Mouse (Mus musculus) neural tube, embryonic 14.5 days (tissue): Measurements from ENCODE around the gene Ccdc151. TPM values are rescaled to one million over a fixed set of nuclear protein-coding genes. Genes with fewer than 3 reads are reported as not detected.
A peak's percentile ranks its signal among the peaks of the same experiment; 100 is the strongest.

Experiments
- ATAC-seq: fragments of 200-750 bp; cut with Nextera tagmentation; 2 replicates; pipeline ENCODE4 v1.8.0; 2017; ENCODE audit warnings: low read depth, mild to moderate bottlenecking, moderate TSS enrichment, moderate library complexity
- H3K27ac ChIP-seq: fragments of 300-500 bp; sonication (generic); 2 replicates; pipeline ENCODE4 v1.5.1; 2014; ENCODE audit warnings: low read depth, mild to moderate bottlenecking, control low read depth, low read length, moderate library complexity, mixed read lengths
- H3K27me3 ChIP-seq: fragments of 300-500 bp; sonication (generic); 2 replicates; pipeline ENCODE4 v1.6.1; 2014; ENCODE audit warnings: low read length; ENCODE audit not compliant: control insufficient read depth, insufficient read depth
- H3K36me3 ChIP-seq: fragments of 300-500 bp; sonication (generic); 2 replicates; pipeline ENCODE4 v1.6.1; 2014; ENCODE audit warnings: low read length, mixed read lengths; ENCODE audit not compliant: control insufficient read depth, insufficient read depth
- H3K4me1 ChIP-seq: fragments of 300-500 bp; sonication (generic); 2 replicates; pipeline ENCODE4 v1.6.1; 2014; ENCODE audit warnings: low read length; ENCODE audit not compliant: control insufficient read depth, insufficient read depth
- H3K4me2 ChIP-seq: fragments of 300-500 bp; sonication (generic); 2 replicates; pipeline ENCODE4 v1.6.1; 2014; ENCODE audit warnings: mild to moderate bottlenecking, low read depth, low read length, control low read depth
- H3K4me3 ChIP-seq: fragments of 300-500 bp; sonication (generic); 2 replicates; pipeline ENCODE4 v1.5.1; 2014; ENCODE audit warnings: low read depth, low read length, control low read depth, mixed read lengths
- H3K9ac ChIP-seq: fragments of 300-500 bp; sonication (generic); replicated peaks from 2 replicates; pipeline ENCODE4 v1.6.1; 2014; ENCODE audit warnings: low read depth, mild to moderate bottlenecking, control low read depth, low read length, mixed read lengths
- H3K9me3 ChIP-seq: fragments of 300-500 bp; sonication (generic); 2 replicates; pipeline ENCODE4 v1.6.1; 2016; ENCODE audit warnings: low read length; ENCODE audit not compliant: control insufficient read depth
- WGBS: fragments of 180-500 bp; shearing (Covaris S2); extraction: QIAGEN DNeasy Blood & Tissue Kit; methylation state at CpG from one replicate; pipeline ENCODE4 v1.1.7; 2014; 5-methylcytosine and 5-hydroxymethylcytosine counted together
- polyA plus RNA-seq: library from polyadenylated mRNA; unstranded; fragments of >200 nt; fragmentation: Nextera tagmentation; extraction: Ambion mirVana; gene quantifications from 2 replicates; pipeline ENCODE4 v1.2.1, GENCODE M21; 2014

Ccdc151 gene
- polyA plus RNA-seq, 1 experiment from 2014 or later: 5.4 TPM

DNA sequence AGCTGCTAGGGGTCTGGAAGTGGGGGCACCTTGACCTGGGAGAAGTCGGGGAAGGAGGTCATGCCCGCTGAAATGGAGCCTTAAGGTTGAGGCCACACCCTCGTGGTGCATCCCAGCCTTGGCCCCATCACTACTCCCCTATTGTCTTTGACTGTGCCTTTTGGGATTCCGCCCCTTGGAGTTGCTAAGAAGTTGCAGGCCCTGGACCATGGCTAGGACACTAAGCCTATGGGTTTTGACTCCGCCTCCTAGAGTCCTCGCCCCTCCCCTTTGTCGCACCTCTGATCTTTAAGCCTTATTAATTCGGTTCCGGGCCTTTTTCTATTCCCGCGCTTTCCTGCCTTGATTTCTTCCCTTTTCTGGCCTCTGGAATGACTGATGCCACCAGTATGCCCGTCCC is 58.8 kb downstream of the Ccdc151 start:
- Histone ChIP-seq H3K36me3 (peaks cover 11% of the 10 kb centered on the region; the same call in 1 of the 2 replicates), H3K4me3 (no peak overlapping the region), H3K4me2 (no peak overlapping the region), H3K4me1 (no peaks in the 10 kb centered on the region), H3K9ac (no peak overlapping the region), H3K27me3 (no peaks in the 10 kb centered on the region), H3K9me3 (no peaks in the 10 kb centered on the region), H3K27ac (no peak overlapping the region)
- 51% methylated on average over 12 of the region's 12 CpGs for WGBS
- 0 out of 2 replicates have a peak, but pooled peaks have one; percentile 22 for ATAC-seq

DNA sequence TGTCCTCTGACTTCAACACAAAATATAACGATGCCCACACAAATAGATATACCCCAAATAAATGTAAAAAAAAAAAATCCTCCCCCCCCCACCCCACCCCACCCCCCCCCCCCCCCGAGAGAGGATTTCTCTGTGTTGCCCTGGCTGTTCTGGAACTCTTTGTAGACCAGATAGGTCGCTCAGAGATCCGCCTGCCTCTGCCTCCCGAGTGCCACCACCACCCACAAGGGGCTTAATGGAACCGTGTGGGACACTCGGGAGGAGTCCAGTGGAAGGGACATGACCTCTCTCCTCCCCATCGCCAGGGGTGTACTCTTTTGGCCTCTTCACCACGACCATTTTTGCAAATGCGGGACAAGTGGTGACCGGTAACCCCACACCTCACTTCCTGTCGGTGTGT is 59.4 kb downstream of the Ccdc151 start:
- no peak overlapping the region for H3K4me2 ChIP-seq
- H3K27ac ChIP-seq: no peak overlapping the region
- no peak overlapping the region for H3K4me3 ChIP-seq
- WGBS: 79% methylated on average over 12 of the region's 12 CpGs
- no peak overlapping the region for H3K9ac ChIP-seq
- peaks cover 6% of the 10 kb centered on the region for H3K4me1 ChIP-seq
- ATAC-seq: no peak
- H3K9me3 ChIP-seq: no peaks in the 10 kb centered on the region
- no peaks in the 10 kb centered on the region for H3K27me3 ChIP-seq
- peaks cover 11% of the 10 kb centered on the region; the same call in 1 of the 2 replicates for H3K36me3 ChIP-seq

Other genes with a start within 250 kb of the Ccdc151 start
- gene Spc24, start 242.3 kb downstream of the Ccdc151 start, polyA plus RNA-seq: 11.2 and 12.5 TPM in 2 replicates
- 1.3 and 2.4 TPM in 2 replicates for gene Kank2, start 203.9 kb downstream of the Ccdc151 start, polyA plus RNA-seq
- gene Angptl8, start 167.1 kb downstream of the Ccdc151 start, polyA plus RNA-seq: 0.24 and 0.53 TPM in 2 replicates
- 8.2 and 13.8 TPM in 2 replicates for gene Dock6, start 150.0 kb downstream of the Ccdc151 start, polyA plus RNA-seq
- gene Rab3d, start 84.4 kb downstream of the Ccdc151 start, polyA plus RNA-seq: 12.0 and 21.4 TPM in 2 replicates
- gene Ccdc159, start 75.2 kb downstream of the Ccdc151 start, polyA plus RNA-seq: 7.0 and 8.1 TPM in 2 replicates
- gene Tmem205, start 75.1 kb downstream of the Ccdc151 start, polyA plus RNA-seq: 48.6 and 49.6 TPM in 2 replicates
- 83.5 and 89.6 TPM in 2 replicates for gene Plppr2, start 65.6 kb downstream of the Ccdc151 start, polyA plus RNA-seq
- gene Swsap1, start 46.9 kb downstream of the Ccdc151 start, polyA plus RNA-seq: 10.1 and 21.3 TPM in 2 replicates
- 0.67 and 2.0 TPM in 2 replicates for gene Epor, start 39.1 kb downstream of the Ccdc151 start, polyA plus RNA-seq
- gene Rgl3, start 13.2 kb downstream of the Ccdc151 start, polyA plus RNA-seq: 1.8 TPM in 2 replicates
- gene Prkcsh, start 172 bp upstream of the Ccdc151 start, polyA plus RNA-seq: 74.1 and 77.5 TPM in 2 replicates
- gene Elavl3, start 49.4 kb upstream of the Ccdc151 start, polyA plus RNA-seq: 132 and 146 TPM in 2 replicates
- gene Gm49318, start 68.6 kb upstream of the Ccdc151 start, polyA plus RNA-seq: not detected in 2 replicates
- gene Zfp653, start 68.7 kb upstream of the Ccdc151 start, polyA plus RNA-seq: 13.5 and 14.2 TPM in 2 replicates
- 56.8 and 64.2 TPM in 2 replicates for gene Ecsit, start 82.8 kb upstream of the Ccdc151 start, polyA plus RNA-seq
- gene Cnn1, start 96.6 kb upstream of the Ccdc151 start, polyA plus RNA-seq: 0.43 and 0.66 TPM in 2 replicates
- gene Elof1, start 114.5 kb upstream of the Ccdc151 start, polyA plus RNA-seq: 177 and 196 TPM in 2 replicates
- 0.26 and 0.40 TPM in 2 replicates for gene Acp5, start 133.1 kb upstream of the Ccdc151 start, polyA plus RNA-seq
- gene Pigyl, start 154.2 kb upstream of the Ccdc151 start, polyA plus RNA-seq: 91.8 and 99.3 TPM in 2 replicates
- gene Zfp872, start 185.5 kb upstream of the Ccdc151 start, polyA plus RNA-seq: 0.17 and 0.67 TPM in 2 replicates
- 10.7 and 12.0 TPM in 2 replicates for gene Zfp809, start 223.1 kb upstream of the Ccdc151 start, polyA plus RNA-seq